Mouse (Mus musculus) brain, embryonic 14.5 days (tissue): ENCODE measurements around the gene Gramd4. TPM values are rescaled to one million over a fixed set of nuclear protein-coding genes. Genes with fewer than 3 reads are reported as not detected.
"Not testable (repeated sequence)": the region's sequence is repeated elsewhere in the genome, so short reads cannot be mapped to it uniquely, and the experiment has no call there.

Source experiments
- DNase-seq: peaks from one replicate; pipeline ENCODE4 v3.0.0-alpha.2; 2011; ENCODE audit warnings: low read depth
- CTCF ChIP-seq: fragments of 200-500 bp; IDR thresholded peaks from 2 replicates; pipeline ENCODE4 v1.5.1; 2012; ENCODE audit warnings: inconsistent platforms, mild to moderate bottlenecking, moderate library complexity, borderline replicate concordance; ENCODE audit not compliant: insufficient read depth, insufficient read length; ENCODE audit errors: extremely low read depth
- POLR2A ChIP-seq: fragments of 200-500 bp; IDR thresholded peaks from 2 replicates; pipeline ENCODE4 v1.6.1; 2012; ENCODE audit warnings: mild to moderate bottlenecking, inconsistent platforms, borderline replicate concordance; ENCODE audit not compliant: poor library complexity, insufficient read depth, insufficient read length, severe bottlenecking; ENCODE audit errors: extremely low read depth
- polyA plus RNA-seq: library from polyadenylated mRNA; depleted of rRNA; stranded (reverse); fragments of >200 nt; gene quantifications from 2 replicates; pipeline ENCODE4 v1.2.3, GENCODE M21; 2012

Gene Gramd4
- polyA plus RNA-seq, 1 experiment = 64.7 TPM

- no peak for TF ChIP-seq CTCF
- DNase-seq = no peak
These were observed 33.9 kb downstream of the Gramd4 start for GRCm38 (mm10) chr15:86091201-86091997.

GRCm38 (mm10) chr15:86091998-86092670 lies 34.6 kb downstream of the Gramd4 start:
- TF ChIP-seq POLR2A (no peak), CTCF (no peak)
- no peak for DNase-seq

DNA sequence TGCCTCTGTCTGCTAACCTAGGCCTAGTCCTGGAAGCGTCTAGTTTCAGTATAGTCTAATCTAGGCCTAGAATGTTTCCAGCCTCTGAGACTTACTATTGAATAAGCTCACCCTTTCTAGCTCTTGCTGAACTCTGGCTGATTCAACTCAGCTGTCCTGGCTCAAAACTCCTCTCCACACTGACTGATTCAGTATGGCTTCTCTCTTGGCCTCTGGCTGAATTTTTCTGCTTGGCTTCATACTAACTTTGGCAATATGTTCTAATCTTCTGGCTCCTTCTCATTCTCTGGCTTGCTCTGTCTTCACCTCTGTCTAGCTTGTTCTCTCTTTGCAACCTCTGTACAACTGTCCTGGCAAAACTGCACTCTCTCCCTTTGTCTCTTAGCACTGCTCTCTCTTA lies 35.7 kb downstream of the Gramd4 start:
- TF ChIP-seq POLR2A = no peak
- no peak for TF ChIP-seq CTCF
- no peak for DNase-seq

GRCm38 (mm10) chr15:86094324-86095121 lies 37.0 kb downstream of the Gramd4 start:
- DNase-seq = no peak

GRCm38 (mm10) chr15:86095722-86096603 lies 38.5 kb downstream of the Gramd4 start:
- no peak for DNase-seq
- TF ChIP-seq POLR2A = no peak
- TF ChIP-seq CTCF = no peak

More at GRCm38 (mm10) chr15:86094324-86095121, 37.0 kb downstream of the Gramd4 start:
- no peak for TF ChIP-seq POLR2A
- no peak for TF ChIP-seq CTCF

DNA sequence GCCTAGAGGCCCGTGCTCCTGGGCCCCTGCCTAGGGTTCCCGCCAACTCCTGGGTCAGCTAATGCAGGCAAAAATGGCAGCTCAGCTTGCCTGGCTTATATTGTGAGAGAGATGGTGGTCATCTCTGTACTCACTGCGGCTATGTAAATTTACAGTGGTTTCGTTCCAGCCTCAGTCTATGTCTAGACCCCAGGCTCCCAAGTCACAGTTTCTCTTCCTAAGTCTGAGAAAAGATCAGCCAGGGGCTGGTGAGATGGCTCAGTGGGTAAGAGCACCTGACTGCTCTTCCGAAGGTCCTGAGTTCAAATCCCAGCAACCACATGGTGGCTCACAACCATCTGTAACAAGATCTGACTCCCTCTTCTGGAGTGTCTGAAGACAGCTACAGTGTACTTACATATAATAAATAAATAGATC lies 39.1 kb downstream of the Gramd4 start:
- DNase-seq = not testable (repeated sequence)

GRCm38 (mm10) chr15:86097871-86098270 lies 40.4 kb downstream of the Gramd4 start:
- TF ChIP-seq CTCF (no peak), POLR2A (no peak)
- peak; percentile 45 for DNase-seq

DNA sequence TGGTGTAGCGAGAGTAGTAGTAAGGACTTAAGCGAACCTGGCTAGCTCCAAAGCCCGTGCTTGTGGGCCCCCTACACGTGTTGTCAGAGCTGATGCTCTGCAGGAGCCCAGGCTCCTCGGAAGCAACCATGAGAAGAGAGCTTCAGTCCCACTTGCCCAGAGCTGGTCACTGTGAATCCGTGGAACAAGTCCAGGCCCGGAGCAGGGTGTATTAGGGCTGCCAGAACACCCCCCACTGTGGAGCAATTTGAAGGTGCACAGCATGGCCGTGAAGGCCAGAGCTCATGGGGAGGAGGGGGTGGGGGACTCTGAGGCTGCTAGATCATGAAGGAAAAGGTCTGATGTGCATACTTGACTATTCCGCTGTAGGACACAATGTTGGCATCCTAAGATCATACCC lies 44.1 kb downstream of the Gramd4 start:
- DNase-seq = no peak
- TF ChIP-seq POLR2A (no peak), CTCF (no peak)

DNA sequence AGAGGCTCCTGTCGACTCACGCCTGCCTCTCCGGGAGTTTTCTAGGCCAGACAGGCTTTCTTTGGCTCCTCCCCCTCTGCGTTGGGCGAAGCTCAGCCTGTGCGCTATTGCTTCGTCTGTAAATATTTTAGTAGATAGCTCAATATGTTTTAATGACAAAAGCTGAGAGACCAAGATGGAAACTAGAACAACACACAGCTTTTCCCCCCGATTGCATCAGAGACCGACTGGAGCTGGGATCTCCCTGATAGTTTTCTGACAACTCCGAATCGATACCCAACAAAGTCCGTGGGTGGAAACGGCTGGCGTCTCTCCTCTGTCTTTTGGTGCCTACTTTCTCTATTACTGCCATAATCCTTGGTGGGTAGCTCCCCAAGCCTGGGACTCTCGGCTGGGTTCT lies 44.8 kb downstream of the Gramd4 start:
- DNase-seq = no peak
- TF ChIP-seq POLR2A = no peak
- TF ChIP-seq CTCF = no peak

DNA sequence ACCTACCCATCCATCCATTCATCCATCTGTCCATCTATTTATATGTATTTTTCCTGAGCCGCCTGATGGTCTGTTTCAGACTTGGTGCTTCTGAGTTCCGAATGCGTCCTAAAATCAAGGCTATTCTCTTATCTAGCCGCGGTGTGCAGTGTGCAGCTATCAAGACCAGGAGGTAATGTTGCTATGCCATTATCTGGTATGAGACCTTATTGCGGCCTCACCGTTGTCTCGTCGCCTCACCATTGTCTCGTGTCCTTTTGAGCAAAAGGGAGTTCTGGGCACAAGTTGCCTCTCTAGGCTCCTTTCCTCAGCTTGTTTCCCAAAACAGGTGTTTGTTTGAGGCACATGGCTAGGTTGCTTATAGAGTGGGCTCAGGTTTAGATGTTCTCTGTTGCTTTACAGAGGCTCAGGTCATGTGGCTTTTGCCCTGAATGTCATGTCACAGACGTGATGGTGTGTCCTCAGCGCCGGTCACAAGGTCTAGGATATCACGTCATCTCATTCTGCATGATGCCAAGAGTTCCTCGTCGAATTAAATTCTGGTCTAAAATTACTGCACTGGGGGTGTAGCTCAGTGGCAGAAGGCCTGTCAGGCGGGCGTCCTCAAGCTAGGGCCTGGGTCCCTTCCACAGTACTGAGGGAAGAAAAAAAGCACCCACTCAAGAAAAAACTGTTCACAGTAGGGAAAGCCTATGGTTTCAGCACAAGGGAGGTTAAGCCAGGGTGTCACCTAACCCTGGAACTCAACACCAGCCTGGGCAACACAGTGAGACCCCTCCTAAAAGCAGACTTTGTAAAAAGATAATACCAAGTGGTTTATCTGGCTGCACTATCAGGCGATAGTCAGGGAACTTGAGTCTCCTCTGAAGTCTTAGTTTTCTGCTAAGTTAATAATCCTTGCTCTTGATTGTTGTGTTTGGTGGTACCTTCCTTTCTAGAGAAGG lies 47.2 kb downstream of the Gramd4 start:
- no peak for DNase-seq
- TF ChIP-seq POLR2A (no peak), CTCF (no peak)
